Mouse (Mus musculus) CH12.LX (cell line): ENCODE results near the gene Sipa1l3. TPM values are rescaled to one million over a fixed set of nuclear protein-coding genes. Genes with fewer than 3 reads are reported as not detected.

ENCODE experiments used
- DNase-seq: peaks from one replicate; pipeline ENCODE4 v3.0.0-alpha.2; 2013; ENCODE audit errors: extremely low read depth
- H3K27ac ChIP-seq: 2 replicates; pipeline ENCODE4 v1.5.1; 2012; ENCODE audit warnings: low read depth, mild to moderate bottlenecking, control low read depth, moderate library complexity; ENCODE audit not compliant: insufficient read depth
- H3K27me3 ChIP-seq: replicated peaks from 2 replicates; pipeline ENCODE3; 2012; ENCODE audit warnings: inconsistent platforms
- H3K36me3 ChIP-seq, 2 experiments: replicated peaks in 1 of 2; 2 replicates each; pipeline versions ENCODE3 to v1.6.1; 2012; ENCODE audit warnings: inconsistent platforms in 1 of 2, low read length in 1 of 2, mild to moderate bottlenecking in 1 of 2, mixed read lengths in 1 of 2, moderate library complexity in 1 of 2; ENCODE audit not compliant: control insufficient read depth in 1 of 2, insufficient read depth in 1 of 2
- H3K4me1 ChIP-seq, 2 experiments: 2 replicates each; pipeline ENCODE4 v1.6.1; 2012; ENCODE audit warnings: inconsistent platforms in 1 of 2, moderate library complexity in 1 of 2; ENCODE audit not compliant: insufficient read depth in 2 of 2, control insufficient read depth in 1 of 2
- H3K4me2 ChIP-seq: 2 replicates; pipeline ENCODE4 v1.6.1; 2012; ENCODE audit warnings: low read depth, mild to moderate bottlenecking, control low read depth; ENCODE audit not compliant: poor library complexity, insufficient read depth, severe bottlenecking
- H3K4me3 ChIP-seq, 3 experiments: fragments of 150-350 bp in 1 of 3; sonication (generic) in 1 of 3; replicated peaks in 1 of 3; 2 replicates each; pipeline versions ENCODE3 to v1.5.1; 2011 to 2012; ENCODE audit warnings: low read depth in 2 of 3, low read length in 2 of 3, mild to moderate bottlenecking in 2 of 3, moderate library complexity in 2 of 3, control low read depth in 1 of 3, improper control_type of control experiment in 1 of 3, inconsistent platforms in 1 of 3, mixed read lengths in 1 of 3; ENCODE audit not compliant: poor library complexity in 1 of 3
- H3K79me2 ChIP-seq: replicated peaks from 2 replicates; pipeline ENCODE4 v1.6.1; 2012; ENCODE audit warnings: mild to moderate bottlenecking, moderate library complexity; ENCODE audit not compliant: control insufficient read depth, poor library complexity, insufficient read depth, severe bottlenecking; ENCODE audit errors: extremely low read depth
- H3K9ac ChIP-seq: 2 replicates; pipeline ENCODE4 v1.6.1; 2012; ENCODE audit warnings: low read depth, mild to moderate bottlenecking, control low read depth, moderate library complexity; ENCODE audit not compliant: insufficient read depth
- H3K9me3 ChIP-seq: replicated peaks from 2 replicates; pipeline ENCODE3; 2012; ENCODE audit warnings: low read length, inconsistent platforms, mixed read lengths
- BHLHE40 ChIP-seq: IDR thresholded peaks from 2 replicates; pipeline ENCODE4 v1.6.1; 2011; ENCODE audit warnings: mild to moderate bottlenecking, low read depth, low read length, improper control_type of control experiment
- CHD2 ChIP-seq: IDR thresholded peaks from 2 replicates; pipeline ENCODE4 v1.6.1; 2011; ENCODE audit warnings: low read length, improper control_type of control experiment
- CTCF ChIP-seq, 2 experiments: IDR thresholded peaks in 1 of 2; conservative IDR thresholded peaks in 1 of 2; 2 replicates each; pipeline ENCODE4 v1.5.1; 2011 to 2012; ENCODE audit warnings: low read depth in 2 of 2, low read length in 2 of 2, improper control_type of control experiment in 1 of 2, inconsistent platforms in 1 of 2, mild to moderate bottlenecking in 1 of 2, moderate library complexity in 1 of 2
- E2F4 ChIP-seq: IDR thresholded peaks from 2 replicates; pipeline ENCODE4 v1.6.1; 2011; ENCODE audit warnings: low read depth, low read length, improper control_type of control experiment; ENCODE audit not compliant: insufficient replicate concordance
- ETS1 ChIP-seq: conservative IDR thresholded peaks from 2 replicates; pipeline ENCODE4 v1.6.1; 2012; ENCODE audit warnings: low read depth, mild to moderate bottlenecking, inconsistent platforms, low read length, improper control_type of control experiment, moderate library complexity
- HCFC1 ChIP-seq: IDR thresholded peaks from 2 replicates; pipeline ENCODE4 v1.6.1; 2012; ENCODE audit warnings: low read depth, mild to moderate bottlenecking, inconsistent platforms, low read length, improper control_type of control experiment
- JUN ChIP-seq: IDR thresholded peaks from 2 replicates; pipeline ENCODE4 v1.6.1; 2011; ENCODE audit warnings: low read depth, mild to moderate bottlenecking, low read length, improper control_type of control experiment, moderate library complexity; ENCODE audit not compliant: insufficient read depth
- JUND ChIP-seq: conservative IDR thresholded peaks from 2 replicates; pipeline ENCODE4 v1.6.1; 2011; ENCODE audit warnings: low read depth, low read length, improper control_type of control experiment
- KAT2A ChIP-seq: IDR thresholded peaks from 2 replicates; pipeline ENCODE4 v1.6.1; 2012; ENCODE audit warnings: low read length, improper control_type of control experiment, inconsistent platforms; ENCODE audit not compliant: insufficient replicate concordance
- MAFK ChIP-seq: IDR thresholded peaks from 2 replicates; pipeline ENCODE4 v1.6.1; 2011; ENCODE audit warnings: low read length, improper control_type of control experiment; ENCODE audit not compliant: insufficient replicate concordance
- PAX5 ChIP-seq: IDR thresholded peaks from 2 replicates; pipeline ENCODE4 v1.6.1; 2012; ENCODE audit warnings: low read length, inconsistent platforms, mixed read lengths
- POLR2A ChIP-seq: IDR thresholded peaks from 2 replicates; pipeline ENCODE4 v1.6.1; 2011; ENCODE audit warnings: low read depth, mild to moderate bottlenecking, improper control_type of control experiment, low read length
- POLR2AphosphoS2 ChIP-seq: IDR thresholded peaks from 2 replicates; pipeline ENCODE4 v1.6.1; 2011; ENCODE audit warnings: low read depth, low read length, improper control_type of control experiment
- RCOR1 ChIP-seq: conservative IDR thresholded peaks from 2 replicates; pipeline ENCODE4 v1.6.1; 2012; ENCODE audit warnings: low read depth, mild to moderate bottlenecking, inconsistent platforms, low read length, improper control_type of control experiment
- SIN3A ChIP-seq: IDR thresholded peaks from 2 replicates; pipeline ENCODE4 v1.6.1; 2012; ENCODE audit warnings: low read length, improper control_type of control experiment, inconsistent platforms
- SMC3 ChIP-seq: IDR thresholded peaks from 2 replicates; pipeline ENCODE4 v1.6.1; 2011; ENCODE audit warnings: low read depth, low read length, improper control_type of control experiment
- TCF12 ChIP-seq: IDR thresholded peaks from 2 replicates; pipeline ENCODE4 v1.6.1; 2014; ENCODE audit warnings: low read depth, mild to moderate bottlenecking, inconsistent platforms, low read length, improper control_type of control experiment
- UBTF ChIP-seq: IDR thresholded peaks from 2 replicates; pipeline ENCODE4 v1.6.1; 2012; ENCODE audit warnings: low read depth, mild to moderate bottlenecking, inconsistent platforms, low read length, improper control_type of control experiment, moderate library complexity
- ZC3H11A ChIP-seq: IDR thresholded peaks from 2 replicates; pipeline ENCODE4 v1.6.1; 2012; ENCODE audit warnings: low read depth, mild to moderate bottlenecking, inconsistent platforms, low read length, improper control_type of control experiment
- ZMIZ1 ChIP-seq: IDR thresholded peaks from 2 replicates; pipeline ENCODE4 v1.6.1; 2012; ENCODE audit warnings: low read depth, mild to moderate bottlenecking, inconsistent platforms, low read length, improper control_type of control experiment
- dilution Hi-C: fragments of 300-500 bp; cut with MboI; formaldehyde crosslinking; loops from 2 replicates; pipeline ENCODE4 v1.14.3; 2020; ENCODE audit warnings: low sequenced_read_pairs; ENCODE audit not compliant: extremely low pct_unique_long_range_greater_than_20kb, extremely low pct_ligation_motif_present
- in situ Hi-C: fragments of 300-500 bp; cut with MboI; formaldehyde crosslinking; loops from 3 replicates; pipeline ENCODE4 v1.14.3; 2019; ENCODE audit warnings: low sequenced_read_pairs, low pct_ligation_motif_present, low pct_unique_long_range_greater_than_20kb, mixed read lengths
- polyA plus RNA-seq: library from polyadenylated mRNA; unstranded; fragments of >175 nt; gene quantifications from 2 replicates; pipeline ENCODE4 v1.2.1, GENCODE M21; 2012; ENCODE audit warnings: low read depth; ENCODE audit not compliant: insufficient read length
- total RNA-seq, 2 experiments: library from RNA; depleted of rRNA; stranded (reverse); fragments of 300-350 nt in 1 of 2; fragments of >200 nt in 1 of 2; gene quantifications; 2 replicates each; pipeline ENCODE4 v1.2.3; 2012 to 2014

Sipa1l3 gene
- total and polyA plus RNA-seq, 3 experiments: 1.6 to 8.8 (median 5.9) TPM

DNA sequence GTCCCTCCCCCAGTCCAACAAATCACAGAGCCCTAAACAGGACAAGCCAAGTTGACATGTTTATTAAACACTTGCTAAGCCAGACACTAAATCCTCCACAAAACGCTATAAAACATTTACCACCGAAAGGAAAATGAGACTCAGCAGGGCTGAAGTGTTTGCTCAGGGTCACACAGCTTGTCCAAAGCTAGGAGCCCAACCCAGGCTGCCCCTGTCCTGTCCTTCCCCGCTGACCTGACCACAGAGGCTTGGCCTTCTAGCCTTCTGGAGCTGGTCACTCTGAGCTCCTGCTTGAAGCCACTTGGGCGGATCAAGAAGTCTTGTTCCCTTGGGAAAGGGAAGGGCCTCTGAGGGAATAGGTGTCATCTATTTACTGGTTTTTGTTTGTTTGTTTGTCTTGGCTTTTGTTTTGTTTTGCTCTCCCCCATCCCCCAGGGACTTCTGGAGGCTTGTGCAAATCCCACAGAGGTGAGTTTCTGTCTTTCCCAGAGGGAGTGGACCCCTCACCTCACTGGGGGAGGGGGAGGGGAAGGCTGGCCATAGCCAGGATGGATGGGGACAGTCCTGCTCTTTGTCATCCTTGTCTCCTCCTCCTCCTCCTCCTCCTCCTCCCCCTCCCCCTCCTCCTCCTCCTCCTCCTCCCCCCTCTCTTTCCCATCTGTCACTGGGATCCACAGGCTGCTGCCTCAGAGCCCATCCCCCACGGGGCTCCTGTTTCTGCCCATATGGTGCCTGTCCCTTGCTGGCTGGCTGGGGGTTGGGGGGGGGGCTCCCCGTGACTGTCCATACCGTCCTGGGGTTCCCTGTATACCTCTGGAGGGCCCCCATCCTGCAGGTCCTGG, 226.6 kb downstream of the Sipa1l3 start:
- dilution Hi-C loops: no loop called here
- Histone ChIP-seq H3K27me3 (peaks cover 24% of the 10 kb centered on the region), H3K36me3 (no peaks in the 10 kb centered on the region), H3K9me3 (no peaks in the 10 kb centered on the region), H3K27ac (no peak overlapping the region), H3K4me2 (no peak overlapping the region), H3K79me2 (no peaks in the 10 kb centered on the region), H3K4me3 (no peak overlapping the region), H3K9ac (no peak overlapping the region), H3K4me1 (peaks cover 5 to 48% of the 10 kb centered on the region in 2 experiments)
- in situ Hi-C loops: loop anchor here (5.0 kb wide), 2 partner anchors 35 to 240 kb away; no protein-coding TSS in a partner anchor
- DNase-seq: no peak
- TF ChIP-seq CHD2 (no peak), ZMIZ1 (no peak), ZC3H11A (no peak), TCF12 (no peak), SMC3 (no peak), CTCF (conservative IDR thresholded peaks at IDR 0.05 in 1 of 2, IDR thresholded peaks at IDR 0.05 in 1 of 2; ENCODE audit: low read depth in 2 of 2, low read length in 2 of 2) (no peak), SIN3A (no peak), RCOR1 (no peak), KAT2A (no peak), JUND (no peak), MAFK (no peak), E2F4 (no peak), HCFC1 (no peak), BHLHE40 (no peak), POLR2AphosphoS2 (no peak), PAX5 (no peak), ETS1 (no peak), JUN (no peak), POLR2A (no peak), UBTF (no peak)
